Mouse (Mus musculus): ENCODE data around the gene Stmn1. TPM values are rescaled to one million over a fixed set of nuclear protein-coding genes. Genes with fewer than 3 reads are reported as not detected.

The Stmn1 gene
- polyA plus RNA-seq, 1 experiment from 2014 or later: 1,729 TPM

DNA sequence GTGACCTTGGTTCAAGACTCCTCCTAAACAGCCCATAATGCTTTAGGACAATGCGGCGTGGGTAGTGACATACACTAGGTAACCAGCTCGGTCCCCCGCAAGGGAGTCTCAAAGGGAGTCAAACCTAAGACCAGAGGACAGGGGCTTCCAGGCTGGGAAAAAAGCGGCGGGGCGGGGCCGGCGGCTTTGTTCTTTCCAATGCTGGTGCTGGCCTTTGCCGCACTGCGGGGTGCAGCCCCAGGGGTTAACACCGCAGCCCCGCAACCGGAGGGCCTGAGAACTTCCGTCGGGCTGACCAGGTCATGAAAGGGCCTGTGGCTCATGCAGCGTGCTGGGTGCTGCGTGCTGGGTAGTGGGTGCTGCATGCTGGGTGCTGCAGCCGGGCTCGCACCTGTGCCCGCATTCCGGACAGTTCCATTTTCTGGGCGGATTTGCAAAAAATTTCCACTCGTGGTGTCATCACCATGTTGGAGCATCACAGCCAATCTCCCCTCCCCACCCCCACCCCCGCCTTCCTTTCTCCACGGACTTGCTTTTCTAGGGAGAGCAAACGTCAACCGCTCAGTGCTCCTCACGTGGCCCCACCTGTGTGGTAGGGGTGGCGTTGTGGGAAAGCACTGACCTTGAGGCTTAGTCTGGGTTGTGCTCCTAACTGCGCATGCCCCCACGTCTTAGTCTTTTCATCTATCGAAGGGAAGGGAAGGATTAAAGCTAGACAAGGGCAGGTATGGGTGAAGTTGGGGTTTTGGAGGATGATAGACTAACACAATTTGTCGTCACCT is 14.3 kb upstream of the Stmn1 start:
- H3K4me2 ChIP-seq (ENCODE audit: low read depth, low read length): no peak overlapping the region

DNA sequence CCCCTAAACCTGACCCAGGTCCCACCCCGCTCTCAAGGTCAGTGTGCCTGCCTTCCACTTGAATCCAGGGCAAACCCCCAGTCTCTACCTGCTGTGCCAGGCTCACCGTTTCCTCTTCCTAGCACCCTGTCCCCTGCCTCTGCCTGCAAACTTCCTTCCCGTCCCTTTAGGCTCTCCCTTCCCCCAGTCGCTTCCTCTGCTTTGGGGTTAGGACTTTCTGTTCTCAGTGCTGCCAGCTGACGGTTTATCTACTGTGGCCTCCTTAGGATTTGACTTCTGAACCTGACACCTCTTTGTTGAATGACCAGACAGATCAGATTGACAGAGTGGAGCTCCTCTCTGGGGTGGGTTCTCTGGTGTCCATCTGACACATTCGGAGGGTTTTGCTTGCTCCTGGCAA is 12.8 kb upstream of the Stmn1 start:
- 0 out of 2 replicates have a peak, but pooled peaks have one; percentile 41 for ATAC-seq (ENCODE audit: low read depth)
- peaks cover 4% of the 10 kb centered on the region for H3K4me1 ChIP-seq (replicated peaks; ENCODE audit: control insufficient read depth, insufficient read depth, low read length)
- 24% methylated on average over 6 of the region's 6 CpGs for WGBS
- no peak overlapping the region for H3K9ac ChIP-seq (ENCODE audit: low read length)
- peaks cover 27% of the 10 kb centered on the region for H3K27me3 ChIP-seq (ENCODE audit: control insufficient read depth, insufficient read depth, low read depth, low read length)
- no peak overlapping the region for H3K4me3 ChIP-seq (ENCODE audit: low read length)
- H3K9me3 ChIP-seq (ENCODE audit: control insufficient read depth, low read length): no peaks in the 10 kb centered on the region
- no peaks in the 10 kb centered on the region for H3K36me3 ChIP-seq (ENCODE audit: control insufficient read depth, insufficient read depth, low read length)
- no peak overlapping the region for H3K4me2 ChIP-seq (ENCODE audit: low read depth, low read length)
- H3K27ac ChIP-seq (ENCODE audit: low read length): no peak overlapping the region

More for the DNA sequence above, 14.3 kb upstream of the Stmn1 start:
- ATAC-seq (ENCODE audit: low read depth): no peak
- WGBS: 27% methylated on average over 34 of the region's 34 CpGs
- H3K4me1 ChIP-seq (replicated peaks; ENCODE audit: control insufficient read depth, insufficient read depth, low read length): peaks cover 6% of the 10 kb centered on the region
- H3K9ac ChIP-seq (ENCODE audit: low read length): no peak overlapping the region
- no peak overlapping the region for H3K4me3 ChIP-seq (ENCODE audit: low read length)
- no peak overlapping the region for H3K27ac ChIP-seq (ENCODE audit: low read length)
- H3K36me3 ChIP-seq (ENCODE audit: control insufficient read depth, insufficient read depth, low read length): no peaks in the 10 kb centered on the region
- H3K27me3 ChIP-seq (ENCODE audit: control insufficient read depth, insufficient read depth, low read depth, low read length): peaks cover 28% of the 10 kb centered on the region
- H3K9me3 ChIP-seq (ENCODE audit: control insufficient read depth, low read length): no peaks in the 10 kb centered on the region

DNA sequence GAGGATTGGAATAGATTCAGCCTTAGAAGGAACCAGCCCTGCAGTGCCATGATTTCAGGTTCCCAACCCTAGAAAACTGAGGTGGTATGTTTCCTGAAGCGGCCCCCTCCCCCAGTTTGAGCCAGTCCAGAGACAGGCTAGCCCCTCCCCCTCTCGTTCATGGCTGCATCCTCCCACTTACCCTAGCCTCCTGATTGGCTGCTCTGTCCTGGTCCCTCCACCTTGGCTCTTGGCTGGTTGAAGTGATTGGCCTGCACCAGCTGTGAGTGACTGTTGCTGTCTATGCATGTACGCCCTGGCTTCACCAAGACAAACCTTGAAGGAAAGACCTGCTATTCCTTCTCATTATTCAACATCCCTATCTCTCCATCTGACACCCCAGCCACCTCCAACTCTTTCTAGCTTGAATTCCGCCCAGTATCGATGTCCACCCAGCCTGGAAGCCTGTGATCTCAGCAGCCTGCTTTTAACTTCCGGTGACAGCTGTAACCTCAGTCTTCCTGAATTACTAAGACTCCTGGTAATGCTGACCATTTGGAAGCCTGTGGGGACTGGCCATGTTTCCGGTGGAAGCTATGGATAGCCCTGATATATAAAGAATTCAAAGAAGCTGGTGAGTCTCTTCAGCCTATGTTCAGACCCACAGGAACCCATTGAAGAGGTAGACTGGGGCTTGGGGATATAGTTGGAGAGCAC is 10.8 kb upstream of the Stmn1 start:
- no peak overlapping the region for H3K9ac ChIP-seq (ENCODE audit: low read length)
- no peak overlapping the region for H3K4me3 ChIP-seq (ENCODE audit: low read length)
- H3K4me1 ChIP-seq (replicated peaks; ENCODE audit: control insufficient read depth, insufficient read depth, low read length): no peaks in the 10 kb centered on the region
- no peaks in the 10 kb centered on the region for H3K9me3 ChIP-seq (ENCODE audit: control insufficient read depth, low read length)
- H3K36me3 ChIP-seq (ENCODE audit: control insufficient read depth, insufficient read depth, low read length): no peaks in the 10 kb centered on the region
- no peak for ATAC-seq (ENCODE audit: low read depth)
- H3K27ac ChIP-seq (ENCODE audit: low read length): no peak overlapping the region
- 51% methylated on average over 7 of the region's 7 CpGs for WGBS
- peaks cover 21% of the 10 kb centered on the region for H3K27me3 ChIP-seq (ENCODE audit: control insufficient read depth, insufficient read depth, low read depth, low read length)
- no peak overlapping the region for H3K4me2 ChIP-seq (ENCODE audit: low read depth, low read length)

DNA sequence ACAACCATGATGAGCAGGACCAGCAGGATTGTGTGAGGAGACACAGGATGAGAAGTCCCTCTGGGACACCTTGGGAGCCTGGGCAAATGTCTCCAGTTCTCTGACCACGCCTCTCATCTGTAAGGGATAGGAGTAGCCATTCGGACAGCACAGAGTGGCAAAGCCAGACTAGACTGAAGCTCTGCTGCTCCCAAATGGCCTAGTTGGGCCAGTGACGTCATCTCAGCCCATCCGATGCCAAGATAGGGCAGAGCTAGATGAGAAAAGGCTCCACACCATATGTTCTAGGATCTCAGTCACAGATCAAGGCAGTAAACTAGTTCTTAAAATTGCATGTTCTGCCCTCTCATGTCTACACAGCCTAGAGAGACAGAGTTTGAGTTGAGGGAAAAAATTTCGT is 9.3 kb upstream of the Stmn1 start:
- 63% methylated on average over 5 of the region's 5 CpGs for WGBS
- Histone ChIP-seq H3K36me3 (ENCODE audit: control insufficient read depth, insufficient read depth, low read length) (no peaks in the 10 kb centered on the region), H3K27me3 (ENCODE audit: control insufficient read depth, insufficient read depth, low read depth, low read length) (peaks cover 9% of the 10 kb centered on the region), H3K4me2 (ENCODE audit: low read depth, low read length) (no peak overlapping the region), H3K9me3 (ENCODE audit: control insufficient read depth, low read length) (no peaks in the 10 kb centered on the region), H3K4me3 (ENCODE audit: low read length) (no peak overlapping the region), H3K4me1 (replicated peaks; ENCODE audit: control insufficient read depth, insufficient read depth, low read length) (no peaks in the 10 kb centered on the region), H3K9ac (ENCODE audit: low read length) (no peak overlapping the region), H3K27ac (ENCODE audit: low read length) (no peak overlapping the region)
- ATAC-seq (ENCODE audit: low read depth): no peak

DNA sequence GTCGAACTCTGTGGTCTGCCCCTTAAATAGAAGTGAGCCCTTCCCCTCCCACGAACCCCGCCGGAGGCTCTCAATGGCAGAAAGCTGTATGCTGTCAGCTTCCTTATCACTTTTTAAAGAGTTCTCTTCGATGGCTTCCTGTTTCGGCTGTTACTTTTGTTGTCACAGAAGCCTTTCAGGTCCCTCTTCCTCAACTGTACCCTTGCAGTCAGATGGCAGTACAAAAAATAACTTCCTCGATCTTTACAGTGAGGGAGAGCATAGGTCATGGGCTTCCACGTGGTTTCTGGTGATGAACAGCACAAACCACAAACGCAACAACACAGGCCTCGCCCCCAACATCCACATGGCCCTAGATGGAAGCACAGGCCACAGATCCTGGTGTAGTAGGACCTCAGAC is 7.8 kb upstream of the Stmn1 start:
- ATAC-seq (ENCODE audit: low read depth): no peak
- Histone ChIP-seq H3K27me3 (ENCODE audit: control insufficient read depth, insufficient read depth, low read depth, low read length) (no peaks in the 10 kb centered on the region; the same call in 1 of the 2 replicates), H3K9ac (ENCODE audit: low read length) (no peak overlapping the region), H3K9me3 (ENCODE audit: control insufficient read depth, low read length) (no peaks in the 10 kb centered on the region), H3K27ac (ENCODE audit: low read length) (no peak overlapping the region), H3K4me2 (ENCODE audit: low read depth, low read length) (no peak overlapping the region), H3K4me3 (ENCODE audit: low read length) (no peak overlapping the region), H3K4me1 (replicated peaks; ENCODE audit: control insufficient read depth, insufficient read depth, low read length) (no peaks in the 10 kb centered on the region), H3K36me3 (ENCODE audit: control insufficient read depth, insufficient read depth, low read length) (no peaks in the 10 kb centered on the region)
- WGBS: 50% methylated on average over 10 of the region's 10 CpGs

DNA sequence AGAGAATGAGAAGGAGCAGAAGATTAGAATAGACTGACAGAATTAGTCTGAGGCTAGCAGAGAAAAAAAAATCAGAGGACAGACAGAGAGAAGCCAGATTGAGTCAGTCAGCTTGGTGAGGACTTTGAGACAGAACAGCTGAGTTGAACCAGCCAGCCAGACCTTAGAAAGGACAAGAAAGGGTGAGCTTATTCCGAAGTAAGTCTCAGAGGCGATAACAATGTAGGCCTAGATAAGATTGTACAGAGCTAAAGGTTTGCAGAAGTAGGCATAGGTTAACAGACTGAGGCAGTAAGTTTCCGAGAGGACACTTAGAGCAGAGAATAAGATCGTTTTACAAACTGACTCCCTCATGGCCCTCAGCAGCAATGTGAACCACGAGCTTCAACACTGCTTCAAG is 6.9 kb upstream of the Stmn1 start:
- H3K9ac ChIP-seq (ENCODE audit: low read length): no peak overlapping the region
- H3K36me3 ChIP-seq (ENCODE audit: control insufficient read depth, insufficient read depth, low read length): no peaks in the 10 kb centered on the region
- no peaks in the 10 kb centered on the region for H3K9me3 ChIP-seq (ENCODE audit: control insufficient read depth, low read length)
- H3K27me3 ChIP-seq (ENCODE audit: control insufficient read depth, insufficient read depth, low read depth, low read length): no peaks in the 10 kb centered on the region; the same call in 1 of the 2 replicates
- no peak for ATAC-seq (ENCODE audit: low read depth)
- WGBS: 65% methylated on average over 5 of the region's 5 CpGs
- no peaks in the 10 kb centered on the region for H3K4me1 ChIP-seq (replicated peaks; ENCODE audit: control insufficient read depth, insufficient read depth, low read length)
- no peak overlapping the region for H3K27ac ChIP-seq (ENCODE audit: low read length)
- no peak overlapping the region for H3K4me3 ChIP-seq (ENCODE audit: low read length)
- H3K4me2 ChIP-seq (ENCODE audit: low read depth, low read length): no peak overlapping the region

DNA sequence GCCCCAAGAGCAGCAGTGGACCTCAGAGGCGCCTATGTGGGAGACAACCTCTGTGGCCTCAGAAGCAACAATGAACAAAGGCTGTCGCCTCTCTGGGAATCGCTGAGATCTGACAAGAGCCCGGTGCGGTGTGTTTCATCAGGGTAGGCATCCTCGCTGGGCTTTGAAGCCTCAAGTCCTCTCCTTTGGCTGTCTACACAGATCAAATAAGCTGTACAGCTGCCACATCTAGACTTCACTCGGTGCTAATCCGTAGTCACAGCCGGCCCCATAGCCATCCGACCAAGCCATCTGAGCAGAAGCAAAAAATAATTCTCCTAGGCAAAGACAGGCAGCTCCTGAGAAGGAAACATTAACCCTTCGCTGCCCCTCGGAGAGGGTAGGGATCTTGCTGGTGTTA is 2.3 kb upstream of the Stmn1 start:
- H3K4me1 ChIP-seq (replicated peaks; ENCODE audit: control insufficient read depth, insufficient read depth, low read length): peaks cover 10% of the 10 kb centered on the region
- H3K4me2 ChIP-seq (ENCODE audit: low read depth, low read length): no peak overlapping the region
- no peak overlapping the region for H3K27ac ChIP-seq (ENCODE audit: low read length)
- no peak overlapping the region for H3K9ac ChIP-seq (ENCODE audit: low read length)
- no peak for ATAC-seq (ENCODE audit: low read depth)
- peaks cover 2% of the 10 kb centered on the region for H3K36me3 ChIP-seq (ENCODE audit: control insufficient read depth, insufficient read depth, low read length)
- WGBS: 31% methylated on average over 12 of the region's 12 CpGs
- no peak overlapping the region for H3K4me3 ChIP-seq (ENCODE audit: low read length)
- H3K27me3 ChIP-seq (ENCODE audit: control insufficient read depth, insufficient read depth, low read depth, low read length): no peaks in the 10 kb centered on the region
- no peaks in the 10 kb centered on the region for H3K9me3 ChIP-seq (ENCODE audit: control insufficient read depth, low read length)

DNA sequence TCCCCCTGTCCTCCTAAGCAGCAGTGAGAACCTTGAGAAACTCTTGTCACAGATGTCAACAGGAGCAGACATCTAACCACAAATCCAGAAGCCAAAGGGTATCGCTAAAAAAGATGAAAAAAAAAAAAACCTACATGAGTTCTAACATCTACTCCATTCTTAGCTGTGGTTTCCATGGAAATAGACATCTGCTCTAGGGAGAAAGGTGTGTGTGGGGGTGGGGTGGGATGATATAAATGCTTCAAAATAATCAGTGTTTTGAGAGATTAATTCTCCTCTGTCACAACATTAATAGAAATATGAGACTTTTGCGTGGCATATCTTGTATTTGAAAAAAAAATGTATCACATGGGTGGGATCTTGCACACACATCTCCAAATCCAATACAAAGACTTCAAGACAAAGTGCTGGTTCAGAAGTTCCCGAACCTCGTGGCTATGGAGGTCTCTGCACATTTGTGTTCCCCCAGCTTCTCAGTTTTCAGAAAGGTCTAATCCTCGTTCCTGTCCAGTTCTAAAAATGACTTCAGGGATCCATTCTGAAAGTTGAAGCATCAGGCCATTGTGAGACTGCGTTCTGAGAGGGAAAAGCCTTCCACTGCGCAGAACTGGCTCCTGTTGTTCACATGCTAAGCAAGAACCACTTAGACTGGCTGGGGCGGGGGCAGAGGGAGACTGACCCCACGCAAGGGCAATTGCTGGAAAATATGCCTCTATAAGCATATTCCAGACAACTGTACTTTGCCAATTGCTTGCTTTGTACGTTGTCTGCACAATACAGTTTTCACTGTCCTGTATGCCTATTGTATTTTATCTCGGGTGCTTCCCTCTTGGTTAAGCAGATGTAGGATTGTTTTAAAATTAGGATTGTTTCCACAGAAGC is 1.5 kb upstream of the Stmn1 start:
- H3K36me3 ChIP-seq (ENCODE audit: control insufficient read depth, insufficient read depth, low read length): peaks cover 9% of the 10 kb centered on the region
- no peak overlapping the region; the same call in 1 of the 2 replicates for H3K4me3 ChIP-seq (ENCODE audit: low read length)
- peaks cover 10% of the 10 kb centered on the region for H3K4me1 ChIP-seq (replicated peaks; ENCODE audit: control insufficient read depth, insufficient read depth, low read length)
- WGBS: 55% methylated on average over 11 of the region's 11 CpGs
- no peaks in the 10 kb centered on the region for H3K27me3 ChIP-seq (ENCODE audit: control insufficient read depth, insufficient read depth, low read depth, low read length)
- 0 out of 2 replicates have a peak, but pooled peaks cover 2% of the 10 kb centered on the region for H3K9me3 ChIP-seq (ENCODE audit: control insufficient read depth, low read length)
- peak overlapping the region; percentile 94 for H3K4me2 ChIP-seq (ENCODE audit: low read depth, low read length)
- ATAC-seq (ENCODE audit: low read depth): no peak
- H3K9ac ChIP-seq (ENCODE audit: low read length): peak overlapping the region; percentile 93; the same call in 1 of the 2 replicates
- H3K27ac ChIP-seq (ENCODE audit: low read length): peak overlapping the region; percentile 55

Data from lung, embryonic 16.5 days (tissue).